Mouse (Mus musculus) heart, postnatal 36 days (tissue): ENCODE results near the gene Vmn1r180. TPM values are rescaled to one million over a fixed set of nuclear protein-coding genes. Genes with fewer than 3 reads are reported as not detected.
"Not testable (repeated sequence)": the region's sequence is repeated elsewhere in the genome, so short reads cannot be mapped to it uniquely, and the experiment has no call there.

ENCODE experiments used
- DNase-seq, 2 experiments: peaks; one replicate each; pipeline ENCODE4 v3.0.0; 2021 to 2022
- intact Hi-C: fragments of 180-260 bp; cut with DNase I; formaldehyde crosslinking; loops from one replicate; pipeline ENCODE4 v1.15.1; 2025
- total RNA-seq, 2 experiments: library from RNA; stranded (reverse); gene quantifications; 2 replicates each; pipeline ENCODE4 v1.2.3; 2021

Vmn1r180 gene
- not detected for total RNA-seq

- intact Hi-C loops = no loop called here
- no peak for DNase-seq
Observed at GRCm38 (mm10) chr7:23950332-23950731, at the start of gene Vmn1r180. TSS of gene Vmn1r180 (plus strand) at chr7:23950632.

DNA sequence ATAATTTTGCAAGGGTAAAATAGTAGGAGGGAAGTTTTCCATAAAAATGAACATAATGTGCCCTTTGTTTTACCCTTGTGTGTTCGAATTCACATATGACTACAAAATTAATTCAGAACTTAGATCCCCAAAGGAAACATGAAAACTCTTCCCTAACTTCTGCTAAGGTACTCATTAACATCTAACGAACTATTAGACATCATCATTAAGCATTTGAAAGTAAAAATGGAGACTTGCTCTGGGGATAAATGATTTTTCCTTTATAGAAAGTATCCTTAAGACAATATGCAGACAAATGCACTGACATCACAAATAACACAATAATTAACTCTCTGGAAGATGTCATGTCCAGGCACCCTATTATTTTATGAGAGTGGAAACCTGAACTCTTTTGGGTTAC is 23.8 kb upstream of the Vmn1r180 start, which contains the start of gene Vmn1r179:
Gene Vmn1r179, plus strand, starts transcription at position 301 of the 400 bp plus-strand sequence.
- intact Hi-C loops = no loop called here
- no peak for DNase-seq

GRCm38 (mm10) chr7:23968044-23968443 is 17.6 kb downstream of the Vmn1r180 start:
- peak; percentile 3 to 11 for DNase-seq
- intact Hi-C loops = loop anchor here (5.0 to 10.0 kb wide), 2 partner anchors 257 to 329 kb away; no protein-coding TSS in a partner anchor

DNA sequence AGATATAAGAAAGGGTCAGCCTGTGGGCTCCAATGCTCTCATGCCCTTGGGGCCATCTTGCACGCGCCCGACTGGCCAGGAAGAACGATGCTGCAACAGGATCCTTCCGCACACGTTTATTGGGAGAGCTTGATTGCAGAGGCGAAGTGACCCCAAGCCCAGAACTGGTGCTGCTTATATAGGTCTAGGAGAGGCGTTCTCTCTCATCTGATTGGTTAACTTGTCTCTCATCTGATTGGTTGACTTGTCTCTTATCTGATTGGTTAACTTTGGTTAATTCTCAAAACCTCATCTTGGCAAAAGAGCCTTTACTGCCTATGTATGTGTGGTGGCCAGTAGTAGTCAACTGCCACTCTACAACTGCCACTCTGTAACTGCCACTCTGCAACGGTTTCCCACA is 23.9 kb downstream of the Vmn1r180 start, which contains the start of gene Vmn1r181:
Gene Vmn1r181, plus strand, starts transcription at position 301 of the 400 bp plus-strand sequence.
- DNase-seq, intact Hi-C loops: not testable (repeated sequence)

GRCm38 (mm10) chr7:24001391-24001790 is 51.0 kb downstream of the Vmn1r180 start, which contains the start of gene V1rd19:
TSS of gene V1rd19 (plus strand) at chr7:24001691.
- DNase-seq = no peak
- intact Hi-C loops = no loop called here

Other genes with a start within 250 kb of the Vmn1r180 start
- gene Vmn1r173, start 249.9 kb upstream of the Vmn1r180 start, total RNA-seq = not detected
- gene Vmn1r174, start 198.4 kb upstream of the Vmn1r180 start, total RNA-seq = not detected
- gene Vmn1r175, start 140.0 kb upstream of the Vmn1r180 start, total RNA-seq = not detected
- gene Vmn1r176, start 113.3 kb upstream of the Vmn1r180 start, total RNA-seq = not detected
- not detected for gene Vmn1r177, start 84.2 kb upstream of the Vmn1r180 start, total RNA-seq
- gene Vmn1r178, start 58.6 kb upstream of the Vmn1r180 start, total RNA-seq = not detected
- not detected for gene Vmn1r179, start 23.7 kb upstream of the Vmn1r180 start, total RNA-seq
- not detected for gene Vmn1r181, start 24.0 kb downstream of the Vmn1r180 start, total RNA-seq
- not detected for gene V1rd19, start 51.1 kb downstream of the Vmn1r180 start, total RNA-seq
- gene Vmn1r183, start 102.6 kb downstream of the Vmn1r180 start, total RNA-seq = not detected
- 10 to 100 TPM; 13.1 TPM for gene Zfp180, start 131.3 kb downstream of the Vmn1r180 start, total RNA-seq
- 1 to 10 TPM; 2.8 to 3.7 TPM for gene Zfp112, start 161.7 kb downstream of the Vmn1r180 start, total RNA-seq
- gene Zfp235, start 183.5 kb downstream of the Vmn1r180 start, total RNA-seq = 1 to 10 TPM; 5.5 to 6.0 TPM
- under 1 TPM in 1 of 2 experiments, not detected in 1; 0.11 TPM for gene Zfp114, start 224.4 kb downstream of the Vmn1r180 start, total RNA-seq